Mouse (Mus musculus): Measurements from ENCODE around the gene Gm45062.

GRCm38 (mm10) chr6:8403127-8403526, 143.9 kb downstream of the Gm45062 start:
- TF ChIP-seq POLR2A (IDR thresholded peaks at IDR 0.05; ENCODE audit: borderline replicate concordance, extremely low read depth, insufficient read depth, insufficient read length, poor library complexity, severe bottlenecking) (no peak), CTCF (IDR thresholded peaks at IDR 0.05; ENCODE audit: borderline replicate concordance, extremely low read depth, insufficient read depth, insufficient read length) (no peak)

Measured in brain, embryonic 14.5 days (tissue).